Mouse (Mus musculus): Measurements from ENCODE around the gene Cmah.

DNA sequence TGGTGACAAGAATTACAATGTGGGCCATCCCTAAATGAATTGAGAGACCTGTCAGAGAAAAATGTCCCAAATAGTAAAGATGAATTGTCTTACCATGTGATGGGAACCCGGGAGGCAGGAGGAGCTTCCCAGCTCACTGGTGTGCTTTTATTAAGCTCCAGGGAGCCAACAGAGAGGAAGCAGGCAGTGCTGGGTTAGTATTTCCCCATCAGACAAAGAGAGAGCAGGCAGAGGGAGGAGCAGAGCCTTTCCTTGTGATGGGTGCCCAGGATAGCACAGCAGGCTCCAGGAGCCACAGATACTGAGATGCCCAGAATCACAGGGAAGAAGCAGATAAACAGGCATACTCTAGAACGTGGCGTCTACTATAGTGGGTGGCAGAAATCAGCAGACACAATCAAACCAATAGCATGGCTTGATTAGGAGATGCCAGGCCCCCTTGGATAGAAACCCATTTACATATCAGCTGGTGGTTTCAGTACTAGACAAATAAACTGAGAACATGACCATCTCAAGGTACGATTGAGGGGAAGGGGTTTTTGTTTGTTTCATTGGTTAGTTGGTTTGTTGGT, 87.5 kb downstream of the Cmah start:
- TF ChIP-seq POLR2A (IDR thresholded peaks at IDR 0.05; ENCODE audit: borderline replicate concordance, extremely low read depth, low read depth, low read length) (no peak), CTCF (IDR thresholded peaks at IDR 0.05; ENCODE audit: insufficient read depth, low read length) (no peak)

Measured in lung, adult 2 months (tissue).